Mouse (Mus musculus) forebrain, embryonic 12.5 days (tissue): Measurements from ENCODE around the gene Snx6. TPM values are rescaled to one million over a fixed set of nuclear protein-coding genes. Genes with fewer than 3 reads are reported as not detected.
"Not testable (repeated sequence)": the region's sequence is repeated elsewhere in the genome, so short reads cannot be mapped to it uniquely, and the experiment has no call there.

Source experiments
- ATAC-seq: fragments of 200-750 bp; cut with Nextera tagmentation; 2 replicates; pipeline ENCODE4 v1.8.0; 2017; ENCODE audit warnings: moderate TSS enrichment; ENCODE audit not compliant: low FRiP score
- H3K27ac ChIP-seq: fragments of 300-500 bp; sonication (generic); 2 replicates; pipeline ENCODE4 v1.5.1; 2016; ENCODE audit warnings: mild to moderate bottlenecking
- H3K27me3 ChIP-seq: fragments of 300-500 bp; sonication (generic); 2 replicates; pipeline ENCODE4 v1.6.1; 2016; ENCODE audit warnings: mild to moderate bottlenecking
- H3K36me3 ChIP-seq: fragments of 300-500 bp; sonication (generic); replicated peaks from 2 replicates; pipeline ENCODE4 v1.6.1; 2016; ENCODE audit warnings: mild to moderate bottlenecking
- H3K4me1 ChIP-seq: fragments of 300-500 bp; sonication (generic); 2 replicates; pipeline ENCODE4 v1.6.1; 2016
- H3K4me2 ChIP-seq: fragments of 300-500 bp; sonication (generic); 2 replicates; pipeline ENCODE4 v1.6.1; 2016; ENCODE audit warnings: mild to moderate bottlenecking, moderate library complexity
- H3K4me3 ChIP-seq: fragments of 300-500 bp; sonication (generic); replicated peaks from 2 replicates; pipeline ENCODE4 v1.5.1; 2016; ENCODE audit warnings: mild to moderate bottlenecking
- H3K9ac ChIP-seq: fragments of 300-500 bp; sonication (generic); 2 replicates; pipeline ENCODE4 v1.6.1; 2016; ENCODE audit warnings: mild to moderate bottlenecking
- H3K9me3 ChIP-seq: fragments of 300-500 bp; sonication (generic); 2 replicates; pipeline ENCODE4 v1.6.1; 2016
- WGBS: fragments of 180-500 bp; shearing (Covaris S2); methylation state at CpG from one replicate; pipeline ENCODE4 v1.1.7; 2016; 5-methylcytosine and 5-hydroxymethylcytosine counted together
- polyA plus RNA-seq: library from polyadenylated mRNA; unstranded; fragments of >200 nt; fragmentation: Nextera tagmentation; extraction: Ambion mirVana; gene quantifications from 2 replicates; pipeline ENCODE4 v1.2.1, GENCODE M21; 2016

The Snx6 gene
- polyA plus RNA-seq, 1 experiment from 2014 or later, result 204 TPM

GRCm38 (mm10) chr12:54718871-54719786, 76.4 kb downstream of the Snx6 start:
- not testable (repeated sequence) for H3K9me3 ChIP-seq, H3K4me3 ChIP-seq, H3K27ac ChIP-seq, H3K9ac ChIP-seq, H3K27me3 ChIP-seq, H3K4me2 ChIP-seq, H3K36me3 ChIP-seq, H3K4me1 ChIP-seq
- WGBS, result no CpG with 5 or more reads among the region's 56 CpGs
- peak; percentile 94 for ATAC-seq

GRCm38 (mm10) chr12:54717516-54717915, 78.0 kb downstream of the Snx6 start:
- H3K9me3 ChIP-seq, H3K4me1 ChIP-seq, H3K4me2 ChIP-seq, H3K9ac ChIP-seq, H3K4me3 ChIP-seq, H3K36me3 ChIP-seq, H3K27me3 ChIP-seq, ATAC-seq, H3K27ac ChIP-seq: not testable (repeated sequence)
- WGBS, result 82% methylated on average over 7 of the region's 11 CpGs

- not testable (repeated sequence) for H3K9me3 ChIP-seq, H3K36me3 ChIP-seq, H3K27me3 ChIP-seq, H3K4me2 ChIP-seq, H3K27ac ChIP-seq, H3K4me1 ChIP-seq, H3K9ac ChIP-seq, H3K4me3 ChIP-seq
- WGBS, result 0% methylated on average over 8 of the region's 48 CpGs
- ATAC-seq, result peak; percentile 69
Measured at GRCm38 (mm10) chr12:54713822-54714626, 81.5 kb downstream of the Snx6 start.

- not testable (repeated sequence) for H3K27me3 ChIP-seq, H3K4me2 ChIP-seq, H3K9me3 ChIP-seq, H3K9ac ChIP-seq, H3K4me1 ChIP-seq, H3K36me3 ChIP-seq, H3K4me3 ChIP-seq
- 0% methylated on average over 3 of the region's 8 CpGs for WGBS
- ATAC-seq, result peak; percentile 86
- H3K27ac ChIP-seq, result peak overlapping the region; percentile 73; the same call in 1 of the 2 replicates
Measured at GRCm38 (mm10) chr12:54710494-54710879, 85.0 kb downstream of the Snx6 start.

GRCm38 (mm10) chr12:54709691-54710493, 85.6 kb downstream of the Snx6 start:
- H3K4me1 ChIP-seq, H3K27ac ChIP-seq, H3K9ac ChIP-seq, H3K36me3 ChIP-seq, H3K27me3 ChIP-seq, H3K9me3 ChIP-seq: not testable (repeated sequence)
- peak; percentile 84 for ATAC-seq
- Histone ChIP-seq H3K4me3 (peak overlapping the region; percentile 20; the same call in 1 of the 2 replicates), H3K4me2 (peak overlapping the region; percentile 29; the same call in 1 of the 2 replicates)
- 1% methylated on average over 12 of the region's 44 CpGs for WGBS

- Histone ChIP-seq H3K27me3 (no peaks in the 10 kb centered on the region; the same call in 1 of the 2 replicates), H3K36me3 (no peaks in the 10 kb centered on the region), H3K9ac (no peak overlapping the region), H3K27ac (no peak overlapping the region), H3K9me3 (no peaks in the 10 kb centered on the region), H3K4me3 (no peak overlapping the region), H3K4me2 (no peak overlapping the region), H3K4me1 (peaks cover 10% of the 10 kb centered on the region)
- 80% methylated on average over 7 of the region's 7 CpGs for WGBS
- ATAC-seq, result no peak
Measured at GRCm38 (mm10) chr12:54699394-54699793, 96.1 kb downstream of the Snx6 start.

GRCm38 (mm10) chr12:54697791-54698250, 97.7 kb downstream of the Snx6 start:
- no peak for ATAC-seq
- 62% methylated on average over 6 of the region's 6 CpGs for WGBS
- H3K4me1 ChIP-seq, result peaks cover 13% of the 10 kb centered on the region

GRCm38 (mm10) chr12:54697003-54697597, 98.4 kb downstream of the Snx6 start:
- Histone ChIP-seq H3K9ac (no peak overlapping the region), H3K9me3 (no peaks in the 10 kb centered on the region), H3K4me1 (peaks cover 13% of the 10 kb centered on the region), H3K27ac (no peak overlapping the region), H3K4me3 (no peak overlapping the region), H3K36me3 (peaks cover 6% of the 10 kb centered on the region; the same call in 1 of the 2 replicates), H3K27me3 (no peaks in the 10 kb centered on the region; the same call in 1 of the 2 replicates), H3K4me2 (no peak overlapping the region)
- WGBS, result 11% methylated on average over 7 of the region's 7 CpGs
- ATAC-seq, result no peak

More at GRCm38 (mm10) chr12:54697791-54698250, 97.7 kb downstream of the Snx6 start:
- Histone ChIP-seq H3K9ac (no peak overlapping the region), H3K36me3 (no peaks in the 10 kb centered on the region), H3K4me2 (no peak overlapping the region), H3K9me3 (no peaks in the 10 kb centered on the region), H3K27me3 (no peaks in the 10 kb centered on the region; the same call in 1 of the 2 replicates), H3K27ac (0 out of 2 replicates have a peak overlapping the region, but pooled peaks have one; percentile 10), H3K4me3 (no peak overlapping the region)

Other genes starting within 250 kb of the Snx6 start
- gene Sptssa, start 139.1 kb downstream of the Snx6 start, polyA plus RNA-seq, result 164 and 171 TPM in 2 replicates
- gene Eapp, start 99.8 kb downstream of the Snx6 start, polyA plus RNA-seq, result 77.3 and 83.5 TPM in 2 replicates
- 263 and 275 TPM in 2 replicates for gene Cfl2, start 67.2 kb upstream of the Snx6 start, polyA plus RNA-seq
- not detected in 2 replicates for gene Gm20403, start 190.8 kb upstream of the Snx6 start, polyA plus RNA-seq
- gene Baz1a, start 218.6 kb upstream of the Snx6 start, polyA plus RNA-seq, result 40.5 and 42.8 TPM in 2 replicates